Mouse (Mus musculus) hindbrain, embryonic 11.5 days (tissue): ENCODE data around the gene Cenpx. TPM values are rescaled to one million over a fixed set of nuclear protein-coding genes. Genes with fewer than 3 reads are reported as not detected.
A peak's percentile ranks its signal among the peaks of the same experiment; 100 is the strongest.

Source experiments
- ATAC-seq: fragments of 200-750 bp; cut with Nextera tagmentation; 2 replicates; pipeline ENCODE4 v1.8.0; 2017; ENCODE audit warnings: mild to moderate bottlenecking, moderate TSS enrichment, moderate library complexity; ENCODE audit not compliant: low FRiP score
- DNase-seq: peaks from one replicate; pipeline ENCODE4 v3.0.0-alpha.2; 2015; ENCODE audit warnings: low spot score
- H3K27ac ChIP-seq: fragments of 300-500 bp; sonication (generic); 2 replicates; pipeline ENCODE4 v1.5.1; 2014; ENCODE audit warnings: mild to moderate bottlenecking, low read depth, low read length
- H3K27me3 ChIP-seq: fragments of 300-500 bp; sonication (generic); 2 replicates; pipeline ENCODE4 v1.6.1; 2014; ENCODE audit warnings: mild to moderate bottlenecking, low read length, moderate library complexity, mixed read lengths; ENCODE audit not compliant: control insufficient read depth, insufficient read depth
- H3K36me3 ChIP-seq: fragments of 300-500 bp; sonication (generic); 2 replicates; pipeline ENCODE4 v1.6.1; 2014; ENCODE audit warnings: mild to moderate bottlenecking, low read length, moderate library complexity, mixed read lengths; ENCODE audit not compliant: control insufficient read depth, insufficient read depth
- H3K4me1 ChIP-seq: fragments of 300-500 bp; sonication (generic); replicated peaks from 2 replicates; pipeline ENCODE4 v1.6.1; 2014; ENCODE audit warnings: low read length, mixed read lengths; ENCODE audit not compliant: control insufficient read depth, insufficient read depth
- H3K4me2 ChIP-seq: fragments of 300-500 bp; sonication (generic); replicated peaks from 2 replicates; pipeline ENCODE4 v1.6.1; 2014; ENCODE audit warnings: mild to moderate bottlenecking, low read depth, low read length
- H3K4me3 ChIP-seq: fragments of 300-500 bp; sonication (generic); 2 replicates; pipeline ENCODE4 v1.5.1; 2014; ENCODE audit warnings: low read depth, low read length
- H3K9ac ChIP-seq: fragments of 300-500 bp; sonication (generic); 2 replicates; pipeline ENCODE4 v1.6.1; 2014; ENCODE audit warnings: low read depth, low read length
- H3K9me3 ChIP-seq: fragments of 300-500 bp; sonication (generic); 2 replicates; pipeline ENCODE4 v1.6.1; 2016; ENCODE audit warnings: low read length; ENCODE audit not compliant: control insufficient read depth
- WGBS: fragments of 180-500 bp; shearing (Covaris S2); extraction: QIAGEN DNeasy Blood & Tissue Kit; methylation state at CpG from one replicate; pipeline ENCODE4 v1.1.7; 2014; 5-methylcytosine and 5-hydroxymethylcytosine counted together
- polyA plus RNA-seq: library from polyadenylated mRNA; unstranded; fragments of >200 nt; fragmentation: Nextera tagmentation; extraction: Ambion mirVana; gene quantifications from 2 replicates; pipeline ENCODE4 v1.2.1, GENCODE M21; 2014

The Cenpx gene
- polyA plus RNA-seq, 1 experiment from 2014 or later: 121 TPM

- DNase-seq: no peak
- Histone ChIP-seq H3K9ac (no peak overlapping the region), H3K4me1 (no peaks in the 10 kb centered on the region), H3K27me3 (no peaks in the 10 kb centered on the region), H3K4me3 (no peak overlapping the region), H3K4me2 (no peak overlapping the region), H3K9me3 (no peaks in the 10 kb centered on the region), H3K27ac (no peak overlapping the region), H3K36me3 (no peaks in the 10 kb centered on the region)
- no peak for ATAC-seq
- 58% methylated on average over 12 of the region's 12 CpGs for WGBS
Measured at GRCm38 (mm10) chr11:120727564-120727963, 14.0 kb upstream of the Cenpx start.

GRCm38 (mm10) chr11:120727169-120727527 lies 13.6 kb upstream of the Cenpx start, which contains the start of gene Dcxr:
Gene Dcxr (minus strand): TSS chr11:120727281.
- Histone ChIP-seq H3K27me3 (no peaks in the 10 kb centered on the region; the same call in 1 of the 2 replicates), H3K4me1 (peaks cover 1% of the 10 kb centered on the region; the same call in 1 of the 2 replicates), H3K27ac (no peak within 1 kb of the TSS), H3K4me2 (peak within 1 kb of the TSS; percentile 86), H3K36me3 (no peaks in the 10 kb centered on the region), H3K4me3 (peak within 1 kb of the TSS; percentile 50), H3K9me3 (no peaks in the 10 kb centered on the region), H3K9ac (peak within 1 kb of the TSS; percentile 53)
- 0% methylated on average over 14 of the region's 14 CpGs for WGBS
- peak; percentile 90 for ATAC-seq
- DNase-seq: peak; percentile 80

- no peak for DNase-seq
- Histone ChIP-seq H3K36me3 (no peaks in the 10 kb centered on the region), H3K27ac (no peak overlapping the region), H3K4me2 (peak overlapping the region; percentile 86), H3K4me3 (peak overlapping the region; percentile 50), H3K9me3 (no peaks in the 10 kb centered on the region), H3K27me3 (no peaks in the 10 kb centered on the region; the same call in 1 of the 2 replicates), H3K9ac (peak overlapping the region; percentile 53), H3K4me1 (peaks cover 6% of the 10 kb centered on the region; the same call in 1 of the 2 replicates)
- 17% methylated on average over 36 of the region's 36 CpGs for WGBS
- peak; percentile 55 for ATAC-seq
Measured at GRCm38 (mm10) chr11:120726243-120727168, 13.0 kb upstream of the Cenpx start.

GRCm38 (mm10) chr11:120723509-120723908 lies 10.0 kb upstream of the Cenpx start:
- no peak overlapping the region for H3K9ac ChIP-seq
- H3K9me3 ChIP-seq: no peaks in the 10 kb centered on the region
- no peak overlapping the region for H3K4me3 ChIP-seq
- WGBS: 84% methylated on average over 7 of the region's 7 CpGs
- H3K4me1 ChIP-seq: peaks cover 10% of the 10 kb centered on the region
- ATAC-seq (no peak), DNase-seq (no peak)
- H3K4me2 ChIP-seq: no peak overlapping the region
- peaks cover 2% of the 10 kb centered on the region; the same call in 1 of the 2 replicates for H3K36me3 ChIP-seq
- no peak overlapping the region for H3K27ac ChIP-seq
- H3K27me3 ChIP-seq: peaks cover 2% of the 10 kb centered on the region

- Histone ChIP-seq H3K4me3 (no peak overlapping the region), H3K9me3 (no peaks in the 10 kb centered on the region), H3K27ac (no peak overlapping the region), H3K4me2 (no peak overlapping the region), H3K36me3 (peaks cover 2% of the 10 kb centered on the region; the same call in 1 of the 2 replicates), H3K4me1 (peaks cover 10% of the 10 kb centered on the region), H3K27me3 (peaks cover 2% of the 10 kb centered on the region), H3K9ac (no peak overlapping the region)
- 86% methylated on average over 11 of the region's 11 CpGs for WGBS
- DNase-seq (no peak), ATAC-seq (no peak)
Measured at GRCm38 (mm10) chr11:120722761-120723382, 9.3 kb upstream of the Cenpx start.

GRCm38 (mm10) chr11:120722067-120722630 lies 8.6 kb upstream of the Cenpx start:
- H3K9me3 ChIP-seq: no peaks in the 10 kb centered on the region
- peak overlapping the region; percentile 88 for H3K4me2 ChIP-seq
- peaks cover 10% of the 10 kb centered on the region for H3K4me1 ChIP-seq
- DNase-seq: no peak
- ATAC-seq: no peak
- peaks cover 4% of the 10 kb centered on the region; the same call in 1 of the 2 replicates for H3K36me3 ChIP-seq
- WGBS: 21% methylated on average over 21 of the region's 21 CpGs
- no peak overlapping the region; the same call in 1 of the 2 replicates for H3K27ac ChIP-seq
- peak overlapping the region; percentile 52 for H3K4me3 ChIP-seq
- peak overlapping the region; percentile 72 for H3K9ac ChIP-seq
- peaks cover 2% of the 10 kb centered on the region for H3K27me3 ChIP-seq

- H3K9me3 ChIP-seq: no peaks in the 10 kb centered on the region
- H3K9ac ChIP-seq: peak within 1 kb of the TSS; percentile 72
- peaks cover 2% of the 10 kb centered on the region for H3K27me3 ChIP-seq
- H3K4me3 ChIP-seq: peak within 1 kb of the TSS; percentile 52
- WGBS: 1% methylated on average over 87 of the region's 90 CpGs
- no peak within 1 kb of the TSS; the same call in 1 of the 2 replicates for H3K27ac ChIP-seq
- peak; percentile 87 for DNase-seq
- H3K36me3 ChIP-seq: peaks cover 5% of the 10 kb centered on the region; the same call in 1 of the 2 replicates
- peaks cover 10% of the 10 kb centered on the region for H3K4me1 ChIP-seq
- H3K4me2 ChIP-seq: peak within 1 kb of the TSS; percentile 88
- ATAC-seq: peak; percentile 83
Measured at GRCm38 (mm10) chr11:120721124-120722066, 7.9 kb upstream of the Cenpx start, which contains the start of gene Rac3. Gene Rac3 (plus strand): TSS chr11:120721470.
